Comparison of ENCODE assay signal across 27 mouse cellular contexts in the genomic region with DNA sequence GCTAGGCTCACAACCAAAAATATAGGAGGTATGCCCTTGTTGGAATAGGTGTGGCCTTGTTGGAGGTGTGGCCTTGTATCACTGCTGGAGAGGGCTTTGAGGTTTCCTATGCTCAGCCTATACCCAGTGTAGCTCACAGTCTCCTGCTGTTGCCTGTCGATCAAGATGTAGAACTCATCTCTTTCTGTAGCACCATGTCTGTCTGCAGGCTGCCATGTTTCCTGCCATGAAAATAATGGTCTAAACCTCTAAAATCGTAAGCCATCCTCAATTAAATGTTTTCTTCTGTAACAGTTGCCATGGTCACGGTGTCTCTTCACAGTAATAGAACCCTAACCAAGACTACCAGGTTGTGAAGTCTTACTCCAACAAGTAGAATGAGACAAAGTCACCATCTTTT.
"Had no signal": no experiment of that assay in that cellular context is flagged by ENCODE, and none has a peak within 500 bp of the region (broad histone marks: within the 10 kb centered on the region; RNA-seq: fewer than 3 reads in every experiment).

No protein-coding gene starts in this region.

- DNase-seq: gastrocnemius, adult 2 months; gastrocnemius, postnatal 10 days; gastrocnemius, postnatal 25 days; heart, adult 2 months; heart, postnatal 14 days; heart, postnatal 36 days; kidney, adult 18-20 months; kidney, adult 8-10 months; kidney, postnatal 10 days; kidney, postnatal 25 days; kidney, postnatal 4 days; layer of hippocampus, adult 9-11 months; layer of hippocampus, postnatal 36 days; left cerebral cortex, postnatal 4 days had no signal

- ATAC-seq: hindbrain, embryonic 16.5 days; inflammation-experienced regulatory T-cells, adult 6 months; intestine, embryonic 15.5 days; intestine, postnatal 0 days; liver, embryonic 12.5 days had no signal

- H3K4me3 ChIP-seq: gastrocnemius, adult 2 months; heart, adult 2 months; heart, embryonic 13.5 days; heart, embryonic 15.5 days; hindbrain, embryonic 10.5 days; hindbrain, embryonic 12.5 days; intestine, embryonic 15.5 days; limb, embryonic 13.5 days; limb, embryonic 15.5 days; liver, embryonic 12.5 days had no signal

- H3K27ac ChIP-seq: gastrocnemius, adult 2 months; heart, adult 2 months; heart, embryonic 13.5 days; heart, embryonic 15.5 days; hindbrain, embryonic 10.5 days; hindbrain, embryonic 12.5 days; hindbrain, embryonic 14.5 days; intestine, embryonic 15.5 days; limb, embryonic 13.5 days; limb, embryonic 15.5 days; liver, embryonic 12.5 days; liver, embryonic 14.5 days had no signal
